Mouse (Mus musculus) gastrocnemius, postnatal 36 days (tissue): Measurements from ENCODE around the gene Nxpe4. TPM values are rescaled to one million over a fixed set of nuclear protein-coding genes. Genes with fewer than 3 reads are reported as not detected.
"Not testable (repeated sequence)": the region's sequence is repeated elsewhere in the genome, so short reads cannot be mapped to it uniquely, and the experiment has no call there.

Experiments used
- DNase-seq, 2 experiments: peaks; one replicate each; pipeline ENCODE4 v3.0.0; 2022
- intact Hi-C: fragments of 180-260 bp; cut with DNase I; formaldehyde crosslinking; loops from one replicate; pipeline ENCODE4 v1.15.1; 2025
- total RNA-seq, 2 experiments: library from RNA; stranded (reverse); gene quantifications; 2 replicates each; pipeline ENCODE4 v1.2.3; 2021

Nxpe4 gene
- total RNA-seq, 2 experiments from 2014 or later = 3.2 to 3.4 TPM

DNA sequence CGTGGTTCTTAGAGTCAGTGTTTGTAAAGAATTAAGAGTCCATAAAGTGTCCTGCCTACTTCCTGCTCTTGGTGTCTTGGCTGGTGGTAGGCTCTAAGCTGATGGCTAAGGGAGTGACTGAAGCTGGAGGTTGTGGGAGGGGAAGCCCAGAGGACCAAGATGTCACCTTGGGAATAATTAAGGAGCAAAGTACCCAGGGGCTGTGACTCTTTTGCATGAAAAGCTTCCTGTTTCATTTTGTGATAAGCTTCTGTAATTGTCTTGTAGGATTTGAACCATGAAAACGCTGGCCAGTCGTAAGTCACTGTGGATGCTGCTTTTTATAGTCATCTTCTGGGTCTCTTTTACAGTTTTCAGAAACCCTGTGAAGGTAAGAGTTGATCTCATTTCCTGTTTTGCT, 228.2 kb downstream of the Nxpe4 start:
- intact Hi-C loops = no loop called here
- no peak for DNase-seq

DNA sequence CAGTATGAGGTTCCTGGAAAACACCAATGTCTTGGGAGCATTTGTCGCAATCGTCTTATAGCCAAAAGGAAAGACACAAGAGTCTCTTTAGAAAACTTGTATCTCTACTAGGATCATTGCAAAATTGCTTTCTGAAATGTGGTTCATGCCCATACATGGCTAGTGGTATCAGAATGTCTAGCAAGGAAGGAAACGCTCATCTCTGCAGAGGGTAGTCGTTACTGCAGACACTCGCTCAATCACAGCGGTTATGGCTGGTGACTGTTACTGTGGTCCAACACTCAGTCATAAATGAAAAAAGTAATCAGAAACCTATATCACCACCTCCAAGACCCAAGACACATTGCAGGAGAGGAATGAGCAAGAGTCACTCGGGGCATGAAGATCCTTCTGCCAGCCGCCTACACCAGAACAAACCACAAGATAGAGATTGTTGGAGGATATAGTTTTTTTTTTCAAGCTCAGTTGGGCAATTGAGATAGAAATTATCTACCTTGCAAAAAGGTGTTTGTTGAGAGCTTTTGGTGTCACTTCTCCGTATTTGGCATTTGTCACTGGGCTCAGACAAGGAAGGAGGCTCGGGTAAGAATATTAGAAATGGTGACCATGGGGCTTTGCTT, 241.9 kb downstream of the Nxpe4 start:
- intact Hi-C loops = no loop called here
- no peak for DNase-seq

DNA sequence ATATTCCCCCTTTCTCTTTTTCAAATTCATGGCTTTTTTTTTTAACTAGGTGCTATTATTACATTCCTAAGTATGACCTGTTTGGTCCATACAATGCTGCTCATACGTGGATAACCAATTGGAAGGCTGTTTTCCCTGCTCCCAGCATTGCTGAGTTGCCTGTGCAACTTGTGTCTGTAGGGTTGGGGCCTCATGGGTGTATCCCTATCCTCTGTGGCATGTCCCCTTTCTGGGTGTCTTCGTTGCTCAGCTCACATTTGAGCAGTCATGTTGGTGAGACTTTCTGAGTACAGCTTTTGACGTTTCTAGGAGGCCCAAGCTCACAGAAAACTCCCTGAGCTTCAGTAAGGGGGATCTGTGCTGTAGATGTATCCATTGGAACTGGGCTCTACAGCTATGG, 242.9 kb downstream of the Nxpe4 start:
- DNase-seq = no peak
- intact Hi-C loops = no loop called here

DNA sequence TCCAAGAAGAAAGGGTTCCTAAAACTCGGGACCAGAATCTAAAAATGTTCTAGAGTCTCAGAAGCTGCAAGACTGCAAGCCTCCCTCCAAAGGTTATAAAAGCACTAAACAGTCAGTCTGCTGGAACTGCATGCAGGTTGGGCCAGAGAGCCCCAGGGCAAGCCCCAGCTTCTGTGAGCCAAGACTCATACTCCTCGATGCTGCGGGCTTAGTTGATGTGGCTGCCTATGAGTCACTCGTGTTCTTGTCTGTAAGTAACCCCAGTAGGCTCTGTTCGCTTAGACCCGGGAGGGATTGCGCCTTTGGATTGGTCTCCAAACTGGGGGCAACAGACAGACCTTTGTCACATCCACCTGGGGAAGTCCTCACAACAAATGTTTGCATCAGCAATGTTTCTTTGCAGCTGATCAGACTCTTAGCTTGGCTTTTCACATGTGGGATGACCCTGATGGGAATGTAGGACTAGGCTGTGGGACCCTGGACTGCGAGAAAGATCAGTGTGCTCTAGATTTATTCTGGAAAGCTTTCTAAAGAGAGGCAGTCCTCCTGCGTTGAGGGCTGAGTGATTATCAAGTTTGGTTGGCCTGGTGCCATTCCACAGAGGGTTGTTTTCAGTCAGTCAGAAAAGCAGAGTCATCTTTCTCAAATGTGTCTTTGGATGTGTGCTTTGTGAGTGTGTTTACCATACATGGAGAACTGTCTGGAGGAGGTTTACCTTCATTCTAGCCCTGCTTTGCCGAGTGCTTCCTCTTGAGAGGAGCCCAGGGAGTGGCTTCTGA, 245.9 kb downstream of the Nxpe4 start:
- intact Hi-C loops = no loop called here
- peak in 1 of 2 experiments; percentile 16 for DNase-seq

DNA sequence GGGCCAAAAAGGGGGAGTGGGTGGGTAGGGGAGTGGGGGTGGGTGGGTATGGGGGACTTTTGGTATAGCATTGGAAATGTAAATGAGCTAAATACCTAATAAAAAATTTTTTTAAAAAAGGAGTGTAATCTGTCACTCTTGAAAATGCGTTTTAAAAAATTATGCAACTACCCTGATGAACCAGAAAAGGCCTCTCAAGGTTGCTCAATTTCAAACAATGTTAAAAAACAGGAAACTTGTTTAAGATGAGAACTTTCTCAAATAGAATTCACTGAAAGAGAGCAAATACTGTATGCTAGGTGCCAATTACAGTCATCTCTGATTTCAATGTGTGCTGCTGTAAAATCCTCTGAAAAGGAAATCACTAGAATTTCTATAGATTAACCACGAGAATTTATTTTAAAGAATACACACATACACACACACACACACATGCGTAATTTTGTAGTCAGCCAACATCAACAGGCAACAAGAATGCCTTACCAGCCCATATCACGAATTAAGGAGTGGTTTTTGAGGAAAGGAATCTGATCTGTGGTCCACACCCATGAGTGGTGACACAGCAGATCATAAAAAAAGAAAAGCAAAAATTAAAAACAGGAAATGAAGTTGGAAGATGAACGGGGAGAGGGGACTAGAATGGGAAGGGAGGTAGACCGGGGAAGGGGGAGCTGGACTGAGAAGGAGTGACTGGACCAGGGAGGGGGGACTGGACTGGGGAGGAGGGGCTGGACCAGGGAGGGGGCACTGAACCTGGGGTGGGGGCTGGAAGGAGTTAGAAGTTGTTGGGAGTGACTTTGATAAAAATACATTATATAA, 248.6 kb downstream of the Nxpe4 start:
- DNase-seq = no peak
- intact Hi-C loops = no loop called here

DNA sequence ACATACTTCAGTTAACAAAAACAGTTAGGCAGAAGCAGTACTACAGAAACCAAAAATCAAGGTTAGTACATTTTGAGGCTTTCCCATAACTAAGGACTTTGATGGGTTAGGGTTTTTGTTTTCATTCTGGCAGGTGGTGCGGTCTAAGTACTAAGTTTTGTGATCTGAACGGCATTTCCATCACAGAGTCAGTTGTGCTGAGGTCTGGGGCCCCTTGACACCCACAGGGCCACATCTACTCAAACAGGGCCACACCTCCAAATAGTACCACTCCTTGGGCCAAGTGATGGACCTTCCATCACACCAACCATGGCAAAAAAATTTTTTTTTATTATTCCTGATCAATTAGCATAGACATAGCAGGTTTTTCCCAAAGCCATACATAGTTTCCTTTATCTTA, 251.8 kb downstream of the Nxpe4 start:
- intact Hi-C loops = no loop called here
- no peak for DNase-seq

DNA sequence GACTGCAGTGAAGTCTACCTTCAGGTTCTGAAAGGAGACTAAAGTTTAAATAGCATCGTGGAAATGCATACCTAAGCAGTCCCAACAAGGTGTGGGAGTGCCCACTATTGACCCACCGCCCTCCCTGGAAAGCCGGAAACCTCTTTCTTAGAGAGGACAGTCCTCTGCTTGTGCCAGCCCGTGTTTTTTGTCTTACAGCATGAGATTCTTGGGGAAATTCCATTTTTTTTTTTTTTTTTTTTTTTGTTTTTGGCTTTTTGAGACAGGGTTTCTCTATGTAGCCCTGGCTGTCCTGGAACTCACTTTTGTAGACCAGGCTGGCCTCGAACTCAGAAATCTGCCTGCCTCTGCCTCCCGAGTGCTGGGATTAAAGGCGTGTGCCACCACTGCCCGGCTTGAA, 255.5 kb downstream of the Nxpe4 start:
- intact Hi-C loops, DNase-seq: not testable (repeated sequence)

DNA sequence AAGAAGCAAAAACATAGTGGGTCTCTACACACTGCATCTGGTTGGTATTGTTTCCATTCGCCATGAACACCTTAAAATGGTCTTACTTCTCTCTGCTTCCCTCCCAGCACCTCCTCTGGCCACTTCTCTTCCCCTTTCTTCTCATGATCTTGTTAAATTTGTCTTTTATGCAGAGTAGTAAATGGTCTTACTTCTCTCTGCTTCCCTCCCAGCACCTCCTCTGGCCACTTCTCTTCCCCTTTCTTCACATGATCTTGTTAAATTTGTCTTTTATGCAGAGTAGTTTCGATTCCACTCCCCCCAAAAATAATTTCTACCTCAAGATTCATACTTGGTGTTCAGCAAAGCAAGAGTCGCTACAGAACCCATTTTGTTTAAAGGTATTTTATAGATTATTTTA, 256.2 kb downstream of the Nxpe4 start:
- no peak for DNase-seq
- intact Hi-C loops = no loop called here

DNA sequence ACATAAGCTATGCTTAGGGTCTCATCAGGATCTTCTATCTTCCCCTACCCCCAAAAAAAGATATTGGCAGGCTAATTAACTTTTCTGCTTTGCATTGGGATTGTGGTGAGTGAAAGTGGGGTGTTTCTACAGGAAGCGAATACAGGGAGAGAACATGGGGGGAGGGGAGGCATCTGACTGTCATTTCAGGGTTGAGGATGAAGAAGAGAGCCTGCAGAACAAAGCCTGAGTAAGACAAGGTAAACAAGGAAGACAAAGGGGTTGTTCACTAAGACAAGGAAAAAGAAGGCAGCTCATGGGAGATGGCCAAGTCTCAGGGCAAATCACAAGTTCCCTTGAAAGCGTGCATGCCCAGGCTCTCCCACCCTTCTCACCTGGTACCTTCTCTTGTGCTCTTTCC, 256.6 kb downstream of the Nxpe4 start:
- intact Hi-C loops = no loop called here
- no peak for DNase-seq

DNA sequence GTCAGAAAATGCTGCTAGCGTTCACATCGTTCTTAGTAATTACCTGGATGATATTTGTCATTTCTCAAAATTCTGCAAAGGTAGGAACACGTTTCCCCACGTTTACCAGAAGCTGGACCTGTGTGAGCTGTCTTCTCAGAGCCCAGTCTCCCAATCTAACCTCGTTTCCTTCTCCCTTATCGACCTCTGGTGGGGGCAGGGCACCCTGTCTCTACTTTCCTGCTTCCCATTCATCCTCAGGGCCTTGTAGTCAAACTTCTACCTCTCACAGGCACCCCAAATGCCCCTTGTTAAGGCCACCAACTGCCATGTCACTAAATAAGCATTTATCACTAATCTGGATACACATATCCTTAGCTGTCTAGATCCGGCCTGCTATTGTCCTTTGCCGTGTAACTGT, 257.0 kb downstream of the Nxpe4 start:
- intact Hi-C loops = no loop called here
- no peak for DNase-seq

DNA sequence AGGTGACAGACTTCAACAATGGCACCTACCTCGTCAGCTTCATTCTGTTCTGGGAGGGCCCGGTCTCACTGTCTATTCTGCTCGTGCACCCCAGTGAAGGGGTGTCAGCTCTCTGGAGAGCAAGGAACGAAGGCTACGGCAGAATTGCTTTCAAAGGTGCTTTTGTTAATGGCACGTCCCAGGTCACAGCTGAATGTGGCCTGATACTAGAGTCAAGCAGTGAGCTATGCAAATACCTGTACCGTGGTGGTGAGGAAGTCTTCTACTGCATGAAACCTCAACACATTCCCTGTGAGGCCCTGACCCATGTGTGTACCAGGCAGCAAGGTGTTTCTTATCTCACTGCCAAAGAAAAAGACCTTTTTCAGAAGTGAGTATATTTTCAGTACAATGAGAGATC, 258.6 kb downstream of the Nxpe4 start:
- DNase-seq = no peak
- intact Hi-C loops = no loop called here

DNA sequence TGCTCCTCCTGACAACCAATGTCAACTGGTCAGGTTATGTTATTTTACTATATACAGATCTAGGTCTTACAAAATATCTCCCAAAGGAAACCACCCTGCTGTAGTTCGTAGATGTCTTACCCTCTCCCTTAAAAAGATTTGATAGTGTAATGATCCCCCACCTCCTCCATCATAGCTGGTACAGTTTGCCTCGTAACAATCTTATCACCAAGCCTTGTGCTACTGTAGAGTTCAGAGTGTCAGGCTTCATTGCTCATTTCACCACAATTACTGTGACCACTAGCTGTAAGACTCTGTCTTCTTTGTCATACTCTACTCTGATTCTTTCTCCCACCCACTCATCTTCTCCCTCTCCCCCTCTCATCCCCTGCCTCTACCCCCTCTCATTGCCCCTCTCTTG, 259.2 kb downstream of the Nxpe4 start:
- intact Hi-C loops = no loop called here

DNA sequence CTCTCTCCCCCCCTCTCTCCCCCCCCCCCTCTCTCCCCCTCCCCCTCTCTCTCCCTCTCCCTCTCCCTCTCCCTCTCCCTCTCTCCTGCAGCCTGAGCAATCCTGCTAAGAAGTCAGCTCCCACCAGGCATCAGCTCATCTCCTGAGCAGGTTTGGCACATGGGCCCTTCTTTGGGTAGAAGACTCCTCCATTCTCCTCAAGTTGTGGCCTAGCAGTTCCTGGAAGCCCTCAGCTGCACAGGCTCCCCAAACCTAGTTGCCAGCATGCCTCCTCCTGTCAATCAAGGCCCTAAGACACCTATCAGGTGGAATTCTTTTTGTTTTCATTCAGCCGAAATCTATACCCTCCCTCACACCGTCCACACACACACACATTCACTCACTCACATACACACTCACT, 259.7 kb downstream of the Nxpe4 start:
- DNase-seq = no peak
- intact Hi-C loops = no loop called here

More for the DNA sequence above, 259.2 kb downstream of the Nxpe4 start:
- no peak for DNase-seq

DNA sequence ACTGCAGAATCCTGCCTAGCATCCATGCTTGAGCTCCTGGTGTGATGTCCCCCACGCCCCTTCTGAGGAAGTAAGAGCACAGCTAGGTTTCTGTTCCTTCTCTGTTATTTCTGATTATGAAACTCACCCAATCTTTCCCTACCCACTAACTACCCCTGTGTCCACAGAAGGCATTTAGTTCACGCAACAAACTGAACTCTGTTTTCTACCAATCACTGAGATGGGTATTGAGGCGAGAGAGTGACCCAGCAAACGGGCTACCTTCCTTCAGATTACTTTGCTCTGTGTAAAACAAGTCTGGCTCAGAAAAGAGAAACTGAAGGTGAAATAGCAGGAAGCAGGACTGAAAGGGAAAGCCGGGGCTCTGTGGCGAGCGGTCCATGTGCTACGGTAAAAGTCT, 260.6 kb downstream of the Nxpe4 start:
- intact Hi-C loops = no loop called here
- no peak for DNase-seq

DNA sequence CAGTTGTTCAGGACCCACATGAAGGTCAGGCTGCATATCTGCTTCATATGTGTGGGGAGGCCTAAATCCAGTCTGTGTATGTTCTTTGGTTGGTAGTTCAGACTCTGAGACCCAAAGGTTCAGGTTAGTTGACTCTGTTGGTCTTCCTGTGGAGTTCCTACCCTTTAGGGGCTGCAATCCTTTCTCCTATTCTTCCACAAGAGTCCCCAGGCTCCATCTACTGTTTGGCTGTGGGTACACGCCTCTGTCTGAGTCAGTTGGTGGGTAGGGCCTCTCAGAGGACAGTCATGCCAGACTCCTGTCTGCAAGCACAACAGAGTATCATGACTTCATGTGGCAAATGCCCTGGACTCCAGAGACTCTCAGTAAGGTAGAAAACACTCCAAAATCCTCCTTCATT, 261.4 kb downstream of the Nxpe4 start:
- intact Hi-C loops = no loop called here
- DNase-seq = no peak

DNA sequence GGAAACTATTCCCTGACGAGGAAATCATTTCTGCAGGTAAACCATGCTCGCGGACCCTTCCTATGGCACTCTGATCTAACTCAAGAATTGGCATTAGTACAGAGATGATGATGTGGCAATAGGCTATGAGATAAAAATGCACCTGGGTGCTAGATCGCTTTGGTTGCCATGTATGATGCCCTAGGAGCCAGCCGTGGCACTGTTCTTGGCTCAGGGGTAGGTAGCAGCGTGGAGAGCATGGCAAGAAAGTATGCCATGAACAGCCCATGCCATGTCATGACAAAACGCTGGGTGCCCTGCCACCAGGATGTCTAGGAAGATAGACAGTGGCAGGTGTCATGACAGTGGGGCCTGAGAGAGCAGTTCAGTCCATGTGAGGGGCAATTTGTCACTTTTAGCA, 265.4 kb downstream of the Nxpe4 start:
- no peak for DNase-seq
- intact Hi-C loops = no loop called here

DNA sequence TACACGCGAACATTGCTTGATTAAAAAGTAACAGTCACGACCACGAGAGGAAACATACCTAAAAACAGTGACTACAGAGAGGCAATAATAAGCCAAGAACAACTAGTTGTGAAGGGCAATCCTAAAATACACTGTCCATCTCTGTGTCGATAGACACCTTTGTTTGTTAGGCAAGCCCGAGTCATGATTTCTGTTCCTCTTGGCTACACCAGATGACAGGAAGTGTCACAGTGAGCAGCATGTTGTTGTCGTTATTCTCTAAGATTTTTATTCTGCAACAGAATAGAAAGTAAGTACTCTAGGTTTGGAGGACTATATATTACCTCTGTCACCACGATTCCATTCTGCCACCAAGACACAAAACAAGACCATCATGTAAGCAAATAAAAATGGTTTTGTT, 270.6 kb downstream of the Nxpe4 start:
- intact Hi-C loops = no loop called here
- DNase-seq = no peak

DNA sequence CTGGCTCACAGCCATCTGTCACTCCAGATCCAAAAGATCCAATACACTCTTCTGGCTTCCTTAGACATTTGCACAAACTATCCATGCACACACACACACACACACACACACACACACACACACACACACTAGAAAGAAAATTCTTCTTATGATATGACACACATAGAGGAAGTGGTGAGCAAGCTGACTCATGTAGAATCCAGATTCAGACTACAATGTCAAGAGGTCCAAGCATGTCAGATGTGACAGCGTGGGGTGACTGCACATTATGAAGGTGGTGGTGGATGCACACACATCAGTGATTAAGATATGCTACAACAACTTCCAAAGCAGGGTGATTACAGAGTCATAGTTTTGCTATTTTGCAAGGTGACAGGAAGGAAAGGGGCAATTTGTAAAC, 282.1 kb downstream of the Nxpe4 start:
- intact Hi-C loops = no loop called here
- no peak for DNase-seq

DNA sequence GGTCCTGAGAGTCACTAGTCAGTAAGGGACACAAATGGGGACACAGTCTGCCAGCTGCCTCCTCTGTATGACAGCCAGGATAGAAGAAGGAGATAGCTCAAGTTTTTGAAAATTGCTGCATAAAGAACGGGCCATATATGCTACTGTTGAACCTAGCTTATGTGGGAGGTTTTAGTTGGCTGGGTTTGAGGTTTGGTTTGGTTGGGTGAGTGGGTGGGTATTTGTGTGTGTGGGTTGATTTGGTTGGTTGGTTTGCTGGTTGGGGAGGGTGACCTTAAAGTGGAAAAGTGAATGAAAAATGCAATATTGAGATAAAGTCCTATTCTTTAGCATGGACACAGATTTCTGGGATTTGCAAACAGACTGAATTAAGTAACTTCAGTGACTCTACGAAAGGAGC, 283.0 kb downstream of the Nxpe4 start:
- intact Hi-C loops = loop anchor here (5.0 kb wide), 1 partner anchor 117 kb away; no protein-coding TSS in a partner anchor
- no peak for DNase-seq

DNA sequence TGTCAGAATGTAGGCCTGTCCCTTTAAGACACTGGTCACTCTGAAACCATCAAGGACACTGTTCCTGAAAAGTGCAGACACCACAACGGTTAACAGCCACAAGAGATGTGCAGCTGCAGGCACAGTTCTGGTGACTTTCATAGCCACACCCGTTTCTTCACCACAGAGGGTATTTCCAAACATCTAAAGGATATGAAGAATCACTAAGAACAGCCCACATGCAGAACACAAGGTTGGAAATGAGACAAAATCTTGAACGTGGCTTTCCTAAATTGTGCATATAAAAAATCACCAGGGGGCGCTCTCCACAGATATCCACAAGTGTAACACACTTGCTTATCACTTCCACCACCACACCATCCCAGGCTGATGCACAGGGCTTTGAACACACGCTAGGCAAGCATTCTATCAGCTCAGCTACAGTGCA, 286.0 kb downstream of the Nxpe4 start:
- DNase-seq = no peak
- intact Hi-C loops = loop anchor here (5.0 kb wide), 1 partner anchor 115 kb away; no protein-coding TSS in a partner anchor
